Mouse (Mus musculus): ENCODE data around the gene Ttc7b.

Ttc7b gene

GRCm38 (mm10) chr12:100294457-100294856, 226.2 kb downstream of the Ttc7b start:
- peak; percentile 83 for DNase-seq

- DNase-seq = peak; percentile 99
Measured at GRCm38 (mm10) chr12:100293956-100294355, 226.7 kb downstream of the Ttc7b start.

GRCm38 (mm10) chr12:100290711-100291685, 229.6 kb downstream of the Ttc7b start:
- peak; percentile 94 for DNase-seq

- DNase-seq = peak; percentile 95
Measured at GRCm38 (mm10) chr12:100290178-100290531, 230.5 kb downstream of the Ttc7b start.

GRCm38 (mm10) chr12:100289267-100290177, 231.1 kb downstream of the Ttc7b start:
- peak; percentile 99 for DNase-seq

GRCm38 (mm10) chr12:100288018-100288417, 232.6 kb downstream of the Ttc7b start:
- DNase-seq = peak; percentile 96

- peak; percentile 89 for DNase-seq
Measured at GRCm38 (mm10) chr12:100287565-100287964, 233.1 kb downstream of the Ttc7b start.

- no peak for DNase-seq
Measured at GRCm38 (mm10) chr12:100283283-100283682, 237.3 kb downstream of the Ttc7b start.

- peak; percentile 98 for DNase-seq
Measured at GRCm38 (mm10) chr12:100282025-100282885, 238.4 kb downstream of the Ttc7b start.

GRCm38 (mm10) chr12:100280972-100281794, 239.4 kb downstream of the Ttc7b start:
- DNase-seq = peak; percentile 98

- peak; percentile 87 for DNase-seq
Measured at GRCm38 (mm10) chr12:100279898-100280297, 240.7 kb downstream of the Ttc7b start.

GRCm38 (mm10) chr12:100278358-100278757, 242.3 kb downstream of the Ttc7b start:
- DNase-seq = peak; percentile 95

GRCm38 (mm10) chr12:100277534-100277905, 243.1 kb downstream of the Ttc7b start:
- DNase-seq = no peak

- peak; percentile 99 for DNase-seq
Measured at GRCm38 (mm10) chr12:100276607-100277533, 243.8 kb downstream of the Ttc7b start.

- DNase-seq = peak; percentile 99
Measured at GRCm38 (mm10) chr12:100275850-100276249, 244.8 kb downstream of the Ttc7b start.

GRCm38 (mm10) chr12:100273033-100273432, 247.6 kb downstream of the Ttc7b start:
- no peak for DNase-seq

- peak; percentile 94 for DNase-seq
Measured at GRCm38 (mm10) chr12:100269967-100270662, 250.5 kb downstream of the Ttc7b start.

GRCm38 (mm10) chr12:100268011-100268410, 252.6 kb downstream of the Ttc7b start:
- DNase-seq = no peak

GRCm38 (mm10) chr12:100265546-100266309, 254.9 kb downstream of the Ttc7b start:
- DNase-seq = peak; percentile 98
